Mouse (Mus musculus) effector memory CD4-positive, alpha-beta T cell, adult 5 months (primary cell): ENCODE results near the gene Kif21b. TPM values are rescaled to one million over a fixed set of nuclear protein-coding genes. Genes with fewer than 3 reads are reported as not detected.

ENCODE experiments used
- polyA plus RNA-seq: library from polyadenylated mRNA; unstranded; fragments of 100-300 nt; shearing (Covaris generic); gene quantifications from one replicate; pipeline ENCODE4 v1.2.1, GENCODE M21; 2017

Kif21b gene
- 62.2 TPM for polyA plus RNA-seq

DNA sequence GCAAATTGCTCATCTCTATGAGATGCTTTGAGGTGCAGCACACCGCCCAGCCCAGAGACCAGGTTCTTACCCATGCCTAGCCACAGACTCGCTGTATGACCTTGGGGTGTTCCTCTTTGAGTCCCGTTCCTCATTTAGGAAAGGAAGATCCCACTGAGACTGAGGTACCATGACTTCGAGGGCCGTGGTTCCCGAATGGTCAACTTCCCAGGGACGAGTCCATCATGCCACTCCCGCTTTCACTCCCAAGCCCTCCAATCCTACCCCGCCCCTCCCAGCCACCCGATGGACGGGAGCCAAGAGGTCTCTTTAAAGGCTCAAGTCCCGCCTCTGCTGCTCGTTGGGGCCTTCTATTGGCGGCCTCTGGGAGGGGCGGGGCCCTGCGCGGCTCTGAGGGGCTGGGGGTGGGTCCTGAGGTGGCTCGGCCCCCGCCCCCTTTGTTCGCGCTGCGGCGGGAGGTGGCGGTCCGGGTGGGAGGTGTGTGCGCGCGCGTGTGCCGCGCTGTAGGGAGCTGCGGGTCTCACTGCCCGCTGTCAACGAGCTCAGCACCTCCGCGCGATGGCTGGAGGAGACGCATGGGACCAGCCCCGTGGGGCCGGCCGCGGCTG is at the start of gene Kif21b:
TSS of gene Kif21b (plus strand) at position 439 of the 608 bp plus-strand sequence.

DNA sequence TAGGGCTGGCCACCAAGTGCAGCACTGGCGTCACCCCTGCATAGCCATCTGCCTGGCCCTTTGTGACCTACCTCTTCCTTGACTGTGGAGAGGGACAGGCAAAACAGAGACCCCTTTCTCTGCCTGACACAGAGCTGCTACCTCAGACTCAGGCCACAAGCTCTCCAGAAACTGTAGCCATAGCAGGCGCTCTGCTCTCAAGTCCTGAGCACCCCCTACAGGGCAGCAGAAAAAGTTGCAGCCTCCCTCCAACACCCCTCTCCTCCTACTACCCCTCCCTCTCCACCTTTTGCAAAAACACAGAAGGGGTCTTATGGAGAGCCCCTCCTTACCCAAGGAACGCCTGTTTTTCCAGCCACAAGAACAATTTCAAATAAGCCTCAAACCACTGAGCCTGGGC is 81.6 kb downstream of the Kif21b start, which contains the start of gene Mroh3:
TSS of gene Mroh3 (minus strand) at position 26 of the 400 bp plus-strand sequence.

Other genes starting within 250 kb of the Kif21b start
- not detected for gene Pkp1, start 212.2 kb upstream of the Kif21b start, polyA plus RNA-seq
- not detected for gene Igfn1, start 125.0 kb upstream of the Kif21b start, polyA plus RNA-seq
- 16.6 TPM for gene Tmem9, start 123.2 kb upstream of the Kif21b start, polyA plus RNA-seq
- gene Ascl5, start 80.6 kb upstream of the Kif21b start, polyA plus RNA-seq: not detected
- gene Cacna1s, start 78.6 kb upstream of the Kif21b start, polyA plus RNA-seq: 1.6 TPM
- gene Mroh3, start 81.4 kb downstream of the Kif21b start, polyA plus RNA-seq: not detected
- not detected for gene Inava, start 102.9 kb downstream of the Kif21b start, polyA plus RNA-seq
- gene Gpr25, start 129.5 kb downstream of the Kif21b start, polyA plus RNA-seq: not detected
- 25.5 TPM for gene Camsap2, start 214.7 kb downstream of the Kif21b start, polyA plus RNA-seq